Mouse (Mus musculus): Measurements from ENCODE around the gene Rnaseh2c.

The Rnaseh2c gene

DNA sequence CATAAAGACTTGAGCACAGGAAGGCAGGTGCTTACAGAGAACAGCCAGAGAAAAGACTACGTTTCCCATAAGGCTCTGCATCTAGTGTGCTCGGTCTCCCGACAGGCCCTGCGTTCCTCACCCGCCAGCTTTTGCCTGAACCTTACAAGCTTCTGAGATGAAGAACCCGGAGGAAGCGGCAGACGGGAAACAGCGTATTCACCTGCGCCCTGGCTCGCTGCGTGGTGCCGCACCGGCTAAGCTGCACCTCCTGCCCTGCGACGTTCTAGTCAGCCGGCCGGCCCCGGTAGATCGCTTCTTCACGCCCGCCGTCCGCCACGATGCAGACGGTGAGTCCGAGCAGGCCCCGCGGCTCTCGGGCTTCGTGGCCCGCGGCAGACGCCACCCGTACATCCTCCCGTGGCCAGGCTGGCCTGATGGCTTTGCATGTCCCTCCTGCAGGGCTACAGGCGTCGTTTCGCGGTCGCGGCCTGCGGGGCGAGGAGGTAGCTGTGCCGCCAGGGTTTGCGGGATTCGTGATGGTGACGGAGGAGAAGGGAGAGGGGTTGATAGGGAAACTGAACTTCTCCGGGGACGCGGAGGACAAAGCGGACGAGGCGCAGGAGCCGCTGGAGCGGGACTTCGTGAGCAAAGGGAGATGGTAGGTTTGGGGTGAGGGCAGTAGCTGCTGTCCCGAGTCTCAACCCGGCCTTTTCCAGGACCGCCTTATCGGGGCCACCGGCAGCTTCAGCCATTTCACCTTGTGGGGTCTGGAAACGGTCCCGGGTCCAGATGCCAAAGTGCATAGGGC, at the start of gene Rnaseh2c:
Gene Rnaseh2c (plus strand): TSS at position 122 of the 790 bp plus-strand sequence.
- DNase-seq (ENCODE audit: extremely low spot score, low spot score), result peak; percentile 78

- no peak for DNase-seq (ENCODE audit: extremely low spot score, low spot score)
These were observed 47.9 kb upstream of the Rnaseh2c start for GRCm38 (mm10) chr19:5553802-5554201.

DNA sequence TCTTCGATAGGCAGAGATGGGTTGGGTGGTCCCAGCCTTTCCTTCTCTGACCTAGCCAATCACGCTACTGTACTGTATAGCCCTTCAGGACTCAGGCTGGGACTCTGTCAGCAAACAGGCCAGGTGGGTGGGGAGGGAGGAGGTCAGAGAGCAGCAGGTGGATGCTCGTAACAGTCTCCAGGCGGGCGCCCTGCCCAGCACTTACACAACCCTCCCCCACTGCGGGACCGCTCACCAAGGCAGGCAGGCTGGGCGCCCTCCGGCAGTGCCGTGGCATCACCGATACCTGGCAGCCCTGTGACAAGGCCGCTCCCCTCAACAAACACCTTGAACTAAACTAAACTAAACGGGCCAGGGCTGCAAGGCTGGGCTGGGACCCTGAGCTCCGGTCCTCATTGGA, 47.5 kb upstream of the Rnaseh2c start:
- DNase-seq (ENCODE audit: extremely low spot score, low spot score), result no peak

DNA sequence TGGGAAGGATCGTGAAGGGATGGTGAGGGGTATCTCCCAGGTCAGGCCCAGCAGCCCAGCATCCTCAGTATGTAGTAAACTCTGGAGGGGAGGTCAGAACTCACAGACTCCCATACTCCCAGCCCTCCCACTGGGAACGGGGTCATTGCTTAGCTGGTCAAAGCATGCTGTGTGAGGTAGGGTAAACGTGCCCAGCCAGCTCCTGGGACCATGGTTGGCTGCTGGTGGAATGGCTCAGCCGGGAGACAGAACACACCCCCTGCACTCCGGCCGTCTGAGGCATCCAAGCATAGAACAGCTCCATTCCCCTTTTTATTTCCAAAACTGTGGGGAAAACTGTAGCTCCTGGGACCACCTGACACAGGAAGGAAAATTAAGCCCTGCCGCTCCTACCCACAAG, 43.5 kb upstream of the Rnaseh2c start:
- no peak for DNase-seq (ENCODE audit: extremely low spot score, low spot score)

- no peak for DNase-seq (ENCODE audit: extremely low spot score, low spot score)
These were observed 42.9 kb upstream of the Rnaseh2c start for GRCm38 (mm10) chr19:5558770-5559169.

DNA sequence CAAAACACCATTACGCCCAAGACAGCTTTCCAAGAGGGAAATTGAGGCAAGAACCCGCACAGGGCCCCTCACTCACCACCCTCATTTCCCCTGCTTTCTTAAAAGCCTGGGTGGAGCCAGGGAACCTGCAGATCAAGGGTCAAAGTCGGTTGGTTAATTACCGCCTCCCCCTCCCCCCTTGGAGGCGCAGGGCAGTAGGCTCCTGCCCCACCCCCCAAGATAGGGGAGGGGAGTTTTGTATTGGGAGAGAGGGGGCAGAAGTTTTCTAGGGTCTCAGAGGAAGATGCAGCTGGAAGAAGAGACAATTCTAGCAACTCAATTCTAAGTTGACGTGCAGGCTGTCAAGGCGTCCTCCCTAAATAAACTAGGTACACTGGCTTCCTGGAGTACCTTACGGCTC, 42.4 kb upstream of the Rnaseh2c start:
- DNase-seq (ENCODE audit: extremely low spot score, low spot score), result no peak

- peak; percentile 49 for DNase-seq (ENCODE audit: extremely low spot score, low spot score)
These were observed 41.8 kb upstream of the Rnaseh2c start for GRCm38 (mm10) chr19:5559631-5560456.

- peak; percentile 52 for DNase-seq (ENCODE audit: extremely low spot score, low spot score)
These were observed 41.1 kb upstream of the Rnaseh2c start, which contains the start of gene Ovol1 for GRCm38 (mm10) chr19:5560457-5561041. Ovol1 (minus strand) TSS chr19:5560646.

DNA sequence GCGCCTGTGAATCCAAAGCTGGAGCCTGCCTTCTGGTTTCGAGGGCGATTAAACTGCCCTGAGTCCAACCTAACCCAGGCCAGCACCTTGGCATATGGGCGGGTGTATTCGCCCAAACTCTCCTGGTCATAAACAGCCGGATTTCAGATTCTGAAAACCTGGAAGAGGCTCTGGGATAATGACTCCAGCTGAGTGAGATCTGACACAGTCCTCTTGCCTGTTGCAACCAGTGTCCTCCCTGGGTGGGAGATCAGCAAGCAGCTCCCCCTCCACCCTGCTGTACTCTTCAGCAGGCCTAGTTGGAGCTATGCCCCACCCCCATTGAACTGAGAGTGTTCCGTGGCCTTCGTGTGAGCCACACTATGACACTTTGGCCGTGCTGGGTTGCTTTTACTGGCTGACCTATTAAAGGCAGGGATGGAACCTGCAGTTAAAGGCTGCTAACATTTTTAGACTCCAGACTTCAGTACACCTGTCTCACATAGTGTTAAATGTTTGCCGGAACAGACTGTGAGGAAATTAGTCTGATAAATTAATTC, 40.4 kb upstream of the Rnaseh2c start:
- peak; percentile 32 for DNase-seq (ENCODE audit: extremely low spot score, low spot score)

- no peak for DNase-seq (ENCODE audit: extremely low spot score, low spot score)
These were observed 39.8 kb upstream of the Rnaseh2c start for GRCm38 (mm10) chr19:5561886-5562285.

DNA sequence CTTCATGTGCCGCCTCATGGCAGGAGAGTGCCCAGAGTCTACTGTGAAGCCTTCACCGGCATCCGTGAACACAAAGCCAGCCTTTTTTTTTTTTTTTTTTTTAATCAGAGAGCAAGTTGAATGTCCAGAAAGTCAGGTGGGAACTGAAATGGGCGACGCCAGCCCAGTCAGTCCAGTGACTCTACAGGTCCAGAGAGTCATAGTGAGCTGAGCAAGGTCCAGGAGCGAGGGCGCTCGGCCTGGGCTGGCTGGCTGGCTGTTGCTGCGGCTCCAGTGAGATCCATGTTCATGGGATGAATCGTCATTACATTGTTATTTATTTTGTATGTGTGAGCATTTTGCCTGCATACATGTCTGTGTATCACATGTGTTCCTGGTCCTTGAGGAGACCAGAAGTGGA, 38.9 kb upstream of the Rnaseh2c start:
- DNase-seq (ENCODE audit: extremely low spot score, low spot score), result no peak

DNA sequence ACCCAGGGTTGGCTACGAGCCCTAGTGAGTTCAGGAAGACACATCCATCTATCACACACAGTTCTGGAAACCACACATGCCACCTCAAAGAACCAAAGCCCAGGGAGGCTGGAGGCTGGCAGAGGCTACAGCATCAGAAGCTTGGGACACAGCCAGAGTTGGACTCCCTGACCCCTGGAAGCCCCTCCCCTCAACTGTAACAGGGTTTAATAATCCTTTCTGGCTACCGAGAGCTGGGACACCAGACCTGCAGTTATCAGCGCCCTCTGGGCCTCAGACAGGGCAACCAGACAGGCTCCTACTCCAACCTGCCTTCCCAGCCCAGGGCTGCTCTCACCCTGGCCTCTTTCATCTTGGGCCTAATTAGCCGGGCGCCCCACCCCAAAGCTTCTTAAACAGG, 35.4 kb upstream of the Rnaseh2c start:
- DNase-seq (ENCODE audit: extremely low spot score, low spot score), result no peak

DNA sequence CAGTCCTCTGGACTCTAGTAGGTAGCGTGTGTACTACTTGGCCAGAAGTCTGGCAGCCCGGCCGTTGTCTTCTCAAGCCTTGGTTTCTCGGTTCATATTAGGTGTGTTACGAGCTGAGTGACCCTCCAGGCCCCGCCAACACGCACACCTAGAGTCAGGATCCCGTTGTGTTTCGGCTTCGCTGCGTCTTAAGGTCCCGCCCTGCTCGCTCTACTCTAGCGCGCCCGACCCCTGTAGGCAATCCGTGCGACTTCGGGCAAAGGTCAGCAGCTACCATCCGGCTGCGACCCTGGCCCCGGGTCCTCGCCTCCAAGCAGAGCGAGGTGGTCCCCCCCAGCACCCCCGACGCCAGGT, 34.5 kb upstream of the Rnaseh2c start:
- no peak for DNase-seq (ENCODE audit: extremely low spot score, low spot score)

DNA sequence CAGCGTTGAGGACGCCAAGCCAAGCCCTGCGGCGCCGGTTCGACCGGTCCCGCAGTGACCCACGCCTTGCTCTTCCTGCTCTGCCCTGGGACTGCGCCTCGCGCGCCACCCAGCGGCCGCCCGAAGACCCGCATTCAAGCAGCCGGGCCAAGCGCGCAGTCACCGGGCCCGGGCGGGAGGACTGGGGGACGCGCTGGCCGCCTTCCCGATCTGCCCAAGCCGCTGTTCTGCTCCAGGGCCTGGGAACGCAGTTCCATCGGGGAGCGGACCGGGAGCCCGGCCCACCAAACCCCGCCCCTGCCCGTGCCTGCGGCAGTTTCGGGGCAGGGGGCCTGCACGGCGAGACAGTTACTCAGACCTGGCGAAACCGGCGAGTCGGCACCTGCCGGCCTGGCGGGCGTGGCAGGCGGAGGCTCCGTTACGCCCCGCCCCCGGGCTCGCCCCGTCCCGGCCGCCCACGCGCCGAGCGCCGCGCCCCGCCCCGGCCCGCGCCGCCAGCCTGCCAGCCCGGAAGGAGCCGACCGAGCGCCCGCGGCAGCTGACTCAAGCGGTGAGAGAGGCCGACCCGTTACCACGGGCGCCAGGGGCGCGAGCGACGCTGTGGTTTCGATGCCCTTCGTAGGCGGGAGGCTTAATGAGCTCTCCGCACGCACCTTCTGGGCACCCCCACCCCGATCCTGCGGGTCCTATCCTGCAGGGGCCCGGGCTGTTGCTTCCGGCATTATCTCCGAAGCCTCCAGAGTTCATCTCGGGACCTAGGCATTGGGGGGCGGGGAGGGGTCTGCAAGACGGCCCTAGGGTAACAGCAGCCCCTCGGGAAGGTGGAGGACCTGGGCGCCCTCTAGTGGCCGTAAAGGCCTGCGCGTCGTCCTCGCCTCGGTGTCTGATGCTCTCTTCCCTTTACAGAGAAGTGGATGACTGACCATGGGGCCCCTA, 33.9 kb upstream of the Rnaseh2c start, which contains the start of gene Ap5b1:
Gene Ap5b1 (plus strand): TSS at position 492 of the 936 bp plus-strand sequence.
- DNase-seq (ENCODE audit: extremely low spot score, low spot score), result peak; percentile 95

- peak; percentile 88 for DNase-seq (ENCODE audit: extremely low spot score, low spot score)
These were observed 33.1 kb upstream of the Rnaseh2c start for GRCm38 (mm10) chr19:5568470-5569140.

DNA sequence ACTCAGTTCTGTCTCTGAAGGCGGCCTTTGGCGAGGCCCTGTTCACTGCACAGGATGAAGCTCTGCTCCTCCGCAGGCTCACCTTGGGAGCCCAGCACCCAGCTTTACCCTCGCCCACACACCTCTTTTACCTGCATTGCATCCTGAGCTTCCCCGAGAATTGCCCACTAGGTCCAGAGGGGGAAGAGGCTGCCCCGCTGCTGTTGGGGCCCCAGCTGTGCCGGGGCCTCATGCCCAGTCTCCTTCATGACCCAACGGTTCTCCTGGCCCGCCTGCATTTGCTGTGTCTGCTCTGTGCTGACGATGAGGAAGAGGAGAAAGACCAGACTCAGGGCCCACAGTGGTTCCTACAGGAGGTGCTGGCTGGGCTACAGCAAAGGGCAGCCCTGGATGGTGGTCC, 32.2 kb upstream of the Rnaseh2c start:
- no peak for DNase-seq (ENCODE audit: extremely low spot score, low spot score)

DNA sequence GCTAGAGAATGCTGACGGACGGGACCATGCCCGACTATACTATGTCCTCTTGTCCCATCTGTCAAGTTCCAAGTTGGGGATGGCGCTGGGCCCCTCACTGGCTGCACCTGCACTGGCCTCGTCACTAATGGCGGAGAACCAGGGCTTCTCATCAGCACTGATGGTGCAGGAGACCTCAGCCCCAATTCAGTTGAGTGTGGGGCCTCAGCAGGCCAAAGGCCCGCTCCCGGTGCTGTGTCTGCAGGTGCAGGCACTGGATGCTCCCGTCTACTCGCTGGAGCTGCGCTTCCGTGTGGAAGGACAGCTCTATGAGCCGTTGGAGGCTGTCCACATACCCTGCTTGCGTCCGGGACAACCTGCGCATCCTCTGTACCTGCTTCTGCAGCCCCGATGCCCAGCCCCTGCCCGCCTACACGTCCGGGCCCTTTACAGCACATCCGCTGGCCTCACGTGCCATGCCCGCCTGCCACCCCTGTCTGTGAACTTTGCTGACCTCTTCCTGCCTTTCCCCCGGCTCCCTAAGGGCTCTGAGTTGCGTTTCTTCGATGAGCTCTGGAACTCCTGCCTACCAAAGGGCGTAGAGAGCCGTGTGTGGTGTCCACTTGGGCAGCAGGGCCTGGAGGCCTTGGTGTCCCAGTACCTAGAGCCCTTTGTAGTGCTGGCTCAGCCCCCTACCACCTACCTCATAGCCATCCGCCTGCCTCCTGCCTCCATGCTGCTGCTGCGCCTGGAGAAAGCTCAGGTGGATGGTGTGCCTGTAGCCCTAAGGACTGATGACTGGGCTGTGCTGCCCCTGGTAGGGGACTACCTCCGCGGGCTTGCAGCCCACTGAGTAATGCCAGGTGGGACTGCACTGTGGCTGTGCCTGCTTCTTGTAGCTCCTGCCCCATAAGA, 31.1 kb upstream of the Rnaseh2c start:
- DNase-seq (ENCODE audit: extremely low spot score, low spot score), result no peak

DNA sequence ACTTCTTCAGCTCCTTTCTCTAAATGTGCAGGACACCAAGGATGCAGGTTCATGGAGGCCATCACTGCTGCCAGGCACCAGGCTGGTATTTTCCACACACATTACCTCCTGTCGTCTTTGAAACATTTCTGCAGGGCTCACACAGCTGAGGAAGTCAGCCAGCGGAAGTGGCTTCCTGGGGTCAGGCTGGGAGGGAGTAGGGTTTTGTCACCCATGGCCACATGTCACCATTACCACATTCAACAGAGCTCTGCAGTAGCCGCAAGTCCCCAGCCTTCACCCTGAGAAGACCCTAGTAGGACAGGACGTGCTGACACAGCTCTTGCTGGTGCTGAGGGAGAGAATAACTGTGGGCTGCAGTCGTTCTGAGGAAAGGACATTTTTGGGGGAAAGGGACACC, 29.8 kb upstream of the Rnaseh2c start:
- DNase-seq (ENCODE audit: extremely low spot score, low spot score), result no peak

Data from neural tube, embryonic 10.5 days (tissue).